Mouse (Mus musculus) CD8-positive naive resting alpha-beta T cell, adult 2 months (primary cell): ENCODE data around the gene Ddx21.
"Not testable (repeated sequence)": the region's sequence is repeated elsewhere in the genome, so short reads cannot be mapped to it uniquely, and the experiment has no call there.

Experiments used
- DNase-seq, 2 experiments: peaks; one replicate each; pipeline ENCODE4 v3.0.0; 2022; ENCODE audit warnings: low read depth in 2 of 2, low spot score in 2 of 2

Ddx21 gene

GRCm38 (mm10) chr10:62602177-62603040 lies at the start of gene Ddx21:
Gene Ddx21, minus strand, starts transcription at chr10:62602281.
- DNase-seq: peak; percentile 88 to 89

DNA sequence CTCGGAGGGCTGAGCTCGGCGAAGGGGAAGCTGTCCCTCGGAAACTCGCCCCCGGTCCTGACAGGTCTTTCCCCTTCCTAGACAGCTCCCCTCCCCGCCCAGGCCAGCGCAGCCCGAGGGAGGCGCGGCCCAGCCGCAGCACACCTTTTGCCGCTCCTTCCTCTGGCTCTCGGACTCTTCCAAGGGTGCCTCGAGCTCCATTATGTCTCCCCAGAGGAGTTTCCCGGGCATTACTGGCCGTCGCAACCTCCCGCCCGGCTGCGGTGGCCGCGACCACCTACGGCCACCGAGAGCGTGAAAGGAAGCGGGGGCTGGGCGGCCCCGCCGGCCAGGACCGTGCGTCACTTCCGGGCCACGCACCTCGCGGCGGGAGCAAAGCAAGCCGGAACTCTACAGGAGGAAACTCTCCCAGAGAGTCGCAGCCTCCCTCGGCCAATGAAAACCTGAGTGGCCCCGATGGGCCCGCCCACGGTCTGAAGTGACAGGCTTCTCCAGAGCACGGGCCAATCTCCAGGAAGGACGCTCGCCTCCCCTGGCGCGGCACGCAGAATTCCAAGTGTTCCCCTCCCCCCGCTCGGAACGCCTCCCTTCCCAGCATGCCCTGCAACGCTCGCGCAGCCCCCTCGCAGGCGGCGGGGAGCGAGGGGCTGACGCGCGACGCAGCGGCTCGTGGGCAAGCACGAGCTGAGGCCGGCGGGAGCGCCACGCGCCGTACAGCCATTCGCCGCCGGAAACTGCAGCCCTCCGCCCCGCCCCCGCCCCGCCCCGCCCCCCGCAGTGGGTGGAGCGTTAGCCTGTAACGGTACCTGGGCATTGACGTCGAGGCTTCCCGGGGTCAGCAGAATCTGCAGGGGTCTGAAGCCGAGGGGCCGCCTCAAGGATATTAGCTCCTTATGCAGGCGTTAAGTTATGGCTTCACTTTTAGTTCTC lies 49.1 kb upstream of the Ddx21 start, which contains the start of gene Ddx50:
Gene Ddx50 (minus strand): TSS at position 338 of the 930 bp plus-strand sequence.
- DNase-seq: peak; percentile 94 to 95

DNA sequence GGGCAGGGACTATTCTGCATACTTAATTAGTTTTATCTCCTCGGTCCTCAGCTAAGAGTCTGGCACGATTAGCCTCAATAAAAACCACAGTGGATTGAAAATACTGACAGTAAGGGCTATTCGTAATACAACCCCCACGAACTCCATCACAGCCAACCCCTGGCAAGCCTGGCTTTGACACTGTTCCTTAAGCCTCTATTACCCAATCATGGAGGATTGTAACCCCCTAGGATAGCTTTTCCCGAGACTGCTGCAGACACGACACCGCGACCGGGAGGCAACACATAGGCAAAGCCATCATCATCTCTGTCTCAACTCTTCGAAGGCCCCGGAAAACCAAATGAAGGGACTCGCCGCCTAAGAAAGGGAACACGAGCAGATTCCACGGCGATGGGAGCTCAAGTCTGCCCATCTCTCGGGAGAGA lies 48.3 kb upstream of the Ddx21 start:
- DNase-seq: no peak

DNA sequence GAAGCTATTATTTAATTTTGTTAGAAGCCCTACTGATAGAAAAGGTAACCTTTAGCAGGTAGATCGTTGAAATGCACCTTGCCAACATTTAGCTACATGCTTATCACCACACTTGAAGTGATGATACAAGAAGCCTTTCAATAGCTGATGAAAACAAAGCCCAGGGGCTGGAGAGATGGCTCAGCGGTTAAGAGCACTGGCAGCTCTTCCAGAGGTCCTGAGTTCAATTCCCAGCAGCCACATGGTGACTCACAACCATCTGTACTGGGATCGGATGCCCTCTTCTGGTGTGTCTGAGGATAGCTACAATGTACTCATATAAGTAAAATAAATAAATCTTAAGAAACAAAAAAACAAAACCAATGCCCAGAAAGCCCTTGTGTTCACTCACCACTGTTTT lies 2.1 kb upstream of the Ddx21 start:
- no peak for DNase-seq

GRCm38 (mm10) chr10:62603233-62604030 lies 1.4 kb upstream of the Ddx21 start:
- DNase-seq: no peak

DNA sequence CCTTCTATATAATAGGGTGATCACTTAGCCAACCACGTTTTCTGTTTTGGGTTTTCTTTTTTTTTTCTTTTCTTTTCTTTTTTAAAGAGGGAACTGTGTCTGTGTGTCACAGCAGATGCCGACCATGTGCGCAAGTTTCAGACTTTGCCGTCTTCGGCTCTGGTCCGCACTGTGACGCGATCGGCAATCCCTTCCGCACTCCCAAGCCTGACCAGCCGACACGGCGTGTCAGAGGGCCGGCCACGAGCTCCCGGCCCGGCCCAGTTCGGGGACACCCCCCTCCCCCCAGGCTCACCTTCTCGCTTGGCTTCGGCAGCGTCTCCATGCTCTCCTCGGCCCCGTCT lies 276 bp downstream of the Ddx21 start:
- DNase-seq: no peak

DNA sequence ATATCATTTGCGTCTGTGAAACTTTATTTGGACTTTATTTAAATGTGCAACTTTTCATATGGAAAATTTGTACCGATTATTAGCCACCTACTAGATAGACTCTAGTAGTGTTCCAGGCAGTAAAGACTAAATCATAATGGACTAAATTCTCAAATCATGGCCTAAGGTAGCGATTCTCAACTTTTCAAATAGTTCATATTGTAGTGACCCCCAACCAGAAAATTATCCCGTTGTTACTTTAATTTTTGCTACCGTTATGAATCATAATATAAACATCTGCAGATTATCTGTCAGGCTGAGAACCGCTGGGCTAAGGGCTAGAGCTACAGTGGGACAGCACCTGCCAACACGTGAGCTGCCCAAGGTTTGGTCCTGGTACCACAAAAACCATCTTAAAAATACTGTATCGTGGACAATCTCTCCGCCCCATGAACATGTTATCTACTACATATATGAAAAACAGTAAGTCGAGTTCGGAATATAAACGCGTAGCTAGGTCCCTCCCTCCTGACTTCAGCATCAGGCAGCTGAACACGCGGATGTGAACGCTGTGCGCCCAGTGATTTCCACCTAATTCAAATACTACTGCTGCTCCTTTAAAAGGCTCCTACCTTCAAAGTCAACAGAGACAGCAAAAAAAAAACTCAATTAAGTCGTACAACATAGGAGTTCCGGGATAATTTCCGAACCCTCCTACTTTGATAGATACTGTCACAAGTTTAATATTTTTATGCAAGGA lies 859 bp downstream of the Ddx21 start:
- DNase-seq: no peak

- DNase-seq: no peak
These were observed 2.0 kb downstream of the Ddx21 start for GRCm38 (mm10) chr10:62600056-62600455.

DNA sequence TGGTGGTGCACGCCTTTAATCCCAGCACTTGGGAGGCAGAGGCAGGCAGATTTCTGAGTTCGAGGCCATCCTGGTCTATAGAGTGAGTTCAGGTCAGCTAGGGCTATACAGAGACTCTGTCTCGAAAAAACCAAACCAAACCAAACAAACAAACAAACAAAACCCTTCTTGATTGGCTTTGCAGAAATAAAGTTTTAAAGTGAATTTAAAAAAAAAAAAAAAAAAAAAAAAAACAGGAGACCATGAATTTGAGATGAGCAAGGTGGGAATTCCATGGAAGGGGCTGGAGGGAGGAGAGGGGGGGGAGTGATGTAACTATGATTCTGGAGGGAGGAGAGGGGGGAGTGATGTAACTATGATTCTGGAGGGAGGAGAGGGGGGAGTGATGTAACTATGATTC lies 2.8 kb downstream of the Ddx21 start:
- DNase-seq: not testable (repeated sequence)

DNA sequence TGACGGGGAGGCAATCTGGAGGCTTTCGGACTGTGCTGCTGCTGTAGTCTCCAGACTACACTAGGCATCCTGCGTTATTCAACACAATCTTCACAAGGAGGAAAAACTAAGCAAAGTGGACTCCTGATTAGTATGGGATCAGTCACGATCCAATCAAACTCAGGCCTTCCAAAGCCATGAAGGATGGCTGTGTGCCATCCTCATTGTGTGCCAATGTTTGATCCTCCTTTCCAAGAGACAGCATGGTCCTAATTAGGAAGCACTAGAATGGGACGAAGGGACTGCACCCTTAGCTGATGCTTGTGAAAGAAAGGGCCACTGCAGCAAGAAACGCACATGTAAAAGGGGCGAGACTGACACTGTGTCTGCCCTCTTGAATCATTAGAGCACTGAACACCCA lies 9.6 kb downstream of the Ddx21 start:
- no peak for DNase-seq

- DNase-seq: peak; percentile 83 to 93
These were observed 11.9 kb downstream of the Ddx21 start for GRCm38 (mm10) chr10:62590200-62590599.

DNA sequence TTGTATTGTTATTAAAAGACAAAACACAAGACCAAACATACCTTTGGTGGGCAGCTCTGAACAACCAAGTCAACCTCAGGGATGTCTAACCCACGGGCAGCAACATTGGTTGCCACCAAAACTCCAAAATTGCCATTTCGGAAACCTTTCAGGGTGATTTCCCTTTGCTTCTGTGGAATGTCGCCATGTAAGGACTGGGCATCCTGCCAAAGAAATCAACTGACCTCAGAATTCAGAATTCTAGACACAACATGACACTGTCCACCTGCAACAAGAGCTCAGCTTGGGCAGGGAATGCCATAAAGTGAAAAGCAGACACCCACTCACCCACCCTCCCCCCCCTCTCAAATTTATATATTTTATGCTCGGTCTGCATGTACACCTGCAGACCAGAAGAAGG lies 13.5 kb downstream of the Ddx21 start:
- no peak for DNase-seq

DNA sequence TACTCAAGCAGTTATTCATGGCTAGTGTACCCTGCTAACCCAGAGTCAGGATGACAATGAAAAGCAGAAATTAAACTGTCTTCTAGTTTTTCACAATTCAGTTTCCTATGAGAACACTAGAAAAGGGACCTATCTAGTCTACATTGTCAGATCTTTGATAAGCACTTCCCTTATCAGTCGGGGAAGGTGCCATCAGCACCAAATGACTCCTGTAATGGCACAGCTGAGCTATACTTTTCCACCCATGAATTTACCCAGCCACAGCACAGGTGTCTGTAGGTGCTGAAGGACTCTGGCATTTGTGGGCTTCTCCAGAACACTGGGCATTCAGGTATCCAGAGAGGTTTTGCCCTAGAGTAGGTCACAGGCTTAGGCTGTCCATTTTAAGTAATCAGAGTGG lies 18.8 kb downstream of the Ddx21 start:
- no peak for DNase-seq

GRCm38 (mm10) chr10:62582701-62583100 lies 19.4 kb downstream of the Ddx21 start:
- no peak for DNase-seq

DNA sequence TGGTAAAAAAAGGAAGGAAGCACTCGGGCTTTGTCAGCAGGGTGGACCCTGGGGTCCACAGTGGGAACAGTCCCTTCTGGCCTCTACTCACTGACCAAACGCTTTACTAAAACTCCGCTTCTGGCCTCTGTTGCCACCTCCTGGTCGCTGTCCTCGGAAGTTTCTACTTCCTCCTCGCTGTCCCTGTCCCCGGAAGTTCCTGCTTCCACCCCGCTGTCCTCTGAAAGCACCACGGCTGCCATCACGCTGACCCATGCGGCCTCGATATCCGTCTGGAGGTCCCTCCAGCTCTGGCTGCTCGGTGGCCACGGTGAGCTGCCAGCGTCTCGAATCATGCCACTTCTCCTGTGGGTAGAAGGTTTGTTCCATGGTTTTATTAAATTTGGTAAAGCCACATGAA lies 19.8 kb downstream of the Ddx21 start:
- DNase-seq: no peak

- DNase-seq: not testable (repeated sequence)
These were observed 23.0 kb downstream of the Ddx21 start for GRCm38 (mm10) chr10:62579129-62579528.

DNA sequence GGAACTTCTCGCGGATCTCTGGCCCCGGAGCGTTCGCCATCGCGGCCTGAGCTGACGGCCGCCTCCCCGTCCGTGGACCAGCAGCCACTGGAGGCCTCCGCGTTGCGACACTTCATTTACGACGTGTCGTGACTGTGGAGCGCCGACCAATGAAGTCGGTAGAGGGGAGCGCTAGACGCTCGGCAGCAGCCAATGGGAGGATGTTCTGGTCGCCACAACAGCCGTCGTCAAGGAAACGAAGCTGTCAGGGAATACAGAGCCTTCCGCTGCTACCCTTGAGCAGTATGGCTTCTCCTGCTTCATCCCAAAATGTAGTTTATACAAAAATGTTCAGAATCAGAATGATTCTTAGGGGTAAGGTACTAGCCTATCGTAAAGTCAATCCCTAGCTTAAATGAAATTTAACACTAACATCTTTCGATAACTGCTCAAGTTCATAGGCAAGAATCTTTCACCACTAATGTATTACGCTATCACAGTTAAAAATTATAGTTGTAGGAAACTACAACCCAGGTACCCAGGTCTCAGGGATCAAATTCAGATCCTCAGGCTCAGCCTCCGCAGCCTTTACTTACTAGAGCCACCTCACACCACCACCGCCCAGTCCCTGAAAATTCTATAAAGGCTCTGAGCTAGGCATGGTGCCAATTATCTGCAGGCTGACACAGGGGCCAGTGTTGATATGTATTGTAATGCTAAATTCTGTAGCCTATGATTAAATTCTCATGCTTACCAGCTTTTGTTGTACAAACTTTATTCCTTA lies 23.6 kb downstream of the Ddx21 start, which contains the start of gene Kif1bp:
Gene Kif1bp (minus strand): TSS at position 120 of the 763 bp plus-strand sequence.
- peak; percentile 87 to 93 for DNase-seq

DNA sequence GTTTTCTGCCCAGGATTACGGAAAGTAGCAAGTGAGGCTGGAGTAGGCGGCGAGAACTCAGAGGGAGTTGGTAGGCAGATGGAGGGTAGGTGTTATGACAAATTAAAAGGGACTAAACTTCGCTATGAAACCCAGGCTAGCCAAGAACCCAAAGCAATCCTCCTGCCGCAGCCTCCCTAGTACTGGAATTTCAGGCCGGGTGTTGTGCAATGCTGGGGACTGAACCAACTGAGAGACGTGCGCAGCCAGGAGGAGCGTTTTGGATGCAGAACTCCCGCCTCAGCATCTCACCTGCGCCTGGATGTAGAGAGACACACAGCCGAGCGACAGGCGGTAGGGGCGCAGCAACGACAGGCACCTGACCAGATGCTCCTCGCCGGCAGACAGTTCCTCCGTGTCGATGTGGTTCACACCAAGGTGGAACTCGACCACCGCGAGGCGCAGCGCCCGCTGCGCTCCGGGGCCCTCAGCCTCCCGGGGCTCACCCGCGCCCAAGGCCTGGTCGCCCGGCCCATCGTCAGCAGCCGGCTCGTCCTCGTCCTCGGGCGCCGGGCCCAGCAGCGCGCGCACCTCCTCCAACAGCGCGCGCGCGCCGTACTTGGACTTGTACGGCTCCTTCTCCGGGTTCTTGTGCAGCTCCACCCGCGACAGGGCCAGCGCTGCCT lies 24.3 kb downstream of the Ddx21 start:
- DNase-seq: no peak

DNA sequence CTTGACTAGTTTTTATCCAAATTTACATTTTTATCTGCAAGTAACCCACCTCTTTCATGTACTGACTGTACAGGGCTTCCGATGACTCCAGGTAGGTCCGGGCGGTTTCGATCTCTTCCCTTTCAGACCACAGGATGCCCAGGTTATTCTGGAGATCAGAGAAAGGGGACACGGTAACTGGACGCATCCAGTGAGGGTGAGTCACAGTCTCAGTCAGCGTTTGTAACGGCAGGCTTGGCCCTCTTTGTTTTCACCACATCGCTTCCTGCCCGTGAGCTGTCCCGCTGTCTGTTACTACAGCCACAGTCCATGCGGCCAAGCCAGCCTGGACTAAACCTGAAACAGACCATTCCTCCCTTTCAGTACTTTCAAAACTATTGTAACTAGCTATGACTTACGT lies 27.1 kb downstream of the Ddx21 start:
- DNase-seq: no peak
